Mouse (Mus musculus): Measurements from ENCODE around the gene Herpud1. TPM values are rescaled to one million over a fixed set of nuclear protein-coding genes. Genes with fewer than 3 reads are reported as not detected.

The Herpud1 gene
- polyA plus RNA-seq, 1 experiment from 2014 or later: 56.8 TPM

GRCm38 (mm10) chr8:94361774-94362431 lies 24.3 kb upstream of the Herpud1 start:
- no peak for ATAC-seq (ENCODE audit: low FRiP score)
- 85% methylated on average over 6 of the region's 6 CpGs for WGBS
- Histone ChIP-seq H3K27ac (no peak overlapping the region), H3K9ac (no peak overlapping the region), H3K4me3 (no peak overlapping the region), H3K4me1 (no peaks in the 10 kb centered on the region), H3K27me3 (no peaks in the 10 kb centered on the region), H3K9me3 (replicated peaks) (no peaks in the 10 kb centered on the region), H3K36me3 (no peaks in the 10 kb centered on the region), H3K4me2 (replicated peaks) (no peak overlapping the region)

GRCm38 (mm10) chr8:94362607-94363239 lies 23.5 kb upstream of the Herpud1 start:
- no peaks in the 10 kb centered on the region for H3K27me3 ChIP-seq
- H3K4me2 ChIP-seq (replicated peaks): no peak overlapping the region
- WGBS: 87% methylated on average over 7 of the region's 7 CpGs
- no peak overlapping the region for H3K4me3 ChIP-seq
- no peak for ATAC-seq (ENCODE audit: low FRiP score)
- no peak overlapping the region for H3K27ac ChIP-seq
- no peaks in the 10 kb centered on the region for H3K9me3 ChIP-seq (replicated peaks)
- no peaks in the 10 kb centered on the region for H3K36me3 ChIP-seq
- H3K4me1 ChIP-seq: no peaks in the 10 kb centered on the region
- no peak overlapping the region for H3K9ac ChIP-seq

- Histone ChIP-seq H3K4me1 (no peaks in the 10 kb centered on the region), H3K4me2 (replicated peaks) (no peak overlapping the region), H3K9me3 (replicated peaks) (no peaks in the 10 kb centered on the region), H3K27me3 (no peaks in the 10 kb centered on the region), H3K27ac (no peak overlapping the region), H3K36me3 (no peaks in the 10 kb centered on the region), H3K4me3 (no peak overlapping the region), H3K9ac (no peak overlapping the region)
- 58% methylated on average over 4 of the region's 4 CpGs for WGBS
- ATAC-seq (ENCODE audit: low FRiP score): no peak
These were observed 22.9 kb upstream of the Herpud1 start for GRCm38 (mm10) chr8:94363288-94363688.

- no peak overlapping the region for H3K4me2 ChIP-seq (replicated peaks)
- 82% methylated on average over 2 of the region's 2 CpGs for WGBS
- H3K4me1 ChIP-seq: no peaks in the 10 kb centered on the region
- no peak overlapping the region for H3K27ac ChIP-seq
- H3K36me3 ChIP-seq: no peaks in the 10 kb centered on the region
- H3K27me3 ChIP-seq: no peaks in the 10 kb centered on the region
- no peak overlapping the region for H3K9ac ChIP-seq
- H3K9me3 ChIP-seq (replicated peaks): no peaks in the 10 kb centered on the region
- no peak overlapping the region for H3K4me3 ChIP-seq
- no peak for ATAC-seq (ENCODE audit: low FRiP score)
These were observed 22.3 kb upstream of the Herpud1 start for GRCm38 (mm10) chr8:94363906-94364305.

GRCm38 (mm10) chr8:94364686-94365312 lies 21.4 kb upstream of the Herpud1 start:
- H3K4me2 ChIP-seq (replicated peaks): no peak overlapping the region
- 87% methylated on average over 6 of the region's 6 CpGs for WGBS
- ATAC-seq (ENCODE audit: low FRiP score): no peak

GRCm38 (mm10) chr8:94365410-94365981 lies 20.7 kb upstream of the Herpud1 start:
- no peak overlapping the region for H3K27ac ChIP-seq
- H3K27me3 ChIP-seq: no peaks in the 10 kb centered on the region
- no peaks in the 10 kb centered on the region for H3K9me3 ChIP-seq (replicated peaks)
- no peak overlapping the region for H3K9ac ChIP-seq
- WGBS: 85% methylated on average over 9 of the region's 9 CpGs
- no peak overlapping the region for H3K4me3 ChIP-seq
- no peak overlapping the region for H3K4me2 ChIP-seq (replicated peaks)
- no peaks in the 10 kb centered on the region for H3K36me3 ChIP-seq
- no peaks in the 10 kb centered on the region for H3K4me1 ChIP-seq
- no peak for ATAC-seq (ENCODE audit: low FRiP score)

More at GRCm38 (mm10) chr8:94364686-94365312, 21.4 kb upstream of the Herpud1 start:
- Histone ChIP-seq H3K4me1 (no peaks in the 10 kb centered on the region), H3K27me3 (no peaks in the 10 kb centered on the region), H3K9ac (no peak overlapping the region), H3K27ac (no peak overlapping the region), H3K4me3 (no peak overlapping the region), H3K36me3 (no peaks in the 10 kb centered on the region), H3K9me3 (replicated peaks) (no peaks in the 10 kb centered on the region)

GRCm38 (mm10) chr8:94370839-94371238 lies 15.4 kb upstream of the Herpud1 start:
- no peak overlapping the region for H3K27ac ChIP-seq
- no peaks in the 10 kb centered on the region for H3K4me1 ChIP-seq
- H3K36me3 ChIP-seq: no peaks in the 10 kb centered on the region
- H3K27me3 ChIP-seq: no peaks in the 10 kb centered on the region
- 78% methylated on average over 5 of the region's 5 CpGs for WGBS
- no peak overlapping the region for H3K9ac ChIP-seq
- H3K4me3 ChIP-seq: no peak overlapping the region
- no peak for ATAC-seq (ENCODE audit: low FRiP score)
- no peak overlapping the region for H3K4me2 ChIP-seq (replicated peaks)
- H3K9me3 ChIP-seq (replicated peaks): no peaks in the 10 kb centered on the region

- Histone ChIP-seq H3K4me3 (no peak overlapping the region), H3K9ac (no peak overlapping the region), H3K36me3 (no peaks in the 10 kb centered on the region), H3K27me3 (no peaks in the 10 kb centered on the region), H3K4me2 (replicated peaks) (no peak overlapping the region), H3K27ac (no peak overlapping the region), H3K9me3 (replicated peaks) (no peaks in the 10 kb centered on the region), H3K4me1 (no peaks in the 10 kb centered on the region)
- WGBS: 87% methylated on average over 6 of the region's 6 CpGs
- ATAC-seq (ENCODE audit: low FRiP score): no peak
These were observed 13.2 kb upstream of the Herpud1 start for GRCm38 (mm10) chr8:94372955-94373599.

- no peak overlapping the region for H3K4me2 ChIP-seq (replicated peaks)
- ATAC-seq (ENCODE audit: low FRiP score): no peak
- H3K36me3 ChIP-seq: no peaks in the 10 kb centered on the region
- H3K9ac ChIP-seq: no peak overlapping the region
- H3K4me1 ChIP-seq: no peaks in the 10 kb centered on the region
- WGBS: 69% methylated on average over 3 of the region's 3 CpGs
- H3K27ac ChIP-seq: no peak overlapping the region
- no peaks in the 10 kb centered on the region for H3K27me3 ChIP-seq
- H3K9me3 ChIP-seq (replicated peaks): no peaks in the 10 kb centered on the region
- H3K4me3 ChIP-seq: no peak overlapping the region
These were observed 10.7 kb upstream of the Herpud1 start for GRCm38 (mm10) chr8:94375551-94375991.

GRCm38 (mm10) chr8:94376176-94376575 lies 10.1 kb upstream of the Herpud1 start:
- no peak overlapping the region for H3K27ac ChIP-seq
- no peak overlapping the region for H3K4me2 ChIP-seq (replicated peaks)
- 90% methylated on average over 3 of the region's 3 CpGs for WGBS
- no peaks in the 10 kb centered on the region for H3K9me3 ChIP-seq (replicated peaks)
- H3K4me1 ChIP-seq: no peaks in the 10 kb centered on the region
- no peaks in the 10 kb centered on the region for H3K36me3 ChIP-seq
- no peak overlapping the region for H3K4me3 ChIP-seq
- H3K9ac ChIP-seq: no peak overlapping the region
- no peak for ATAC-seq (ENCODE audit: low FRiP score)
- no peaks in the 10 kb centered on the region for H3K27me3 ChIP-seq

- Histone ChIP-seq H3K4me1 (no peaks in the 10 kb centered on the region), H3K27me3 (no peaks in the 10 kb centered on the region), H3K4me3 (no peak overlapping the region), H3K9ac (no peak overlapping the region), H3K36me3 (no peaks in the 10 kb centered on the region), H3K4me2 (replicated peaks) (no peak overlapping the region), H3K9me3 (replicated peaks) (no peaks in the 10 kb centered on the region), H3K27ac (no peak overlapping the region)
- no peak for ATAC-seq (ENCODE audit: low FRiP score)
- 86% methylated on average over 2 of the region's 2 CpGs for WGBS
These were observed 9.7 kb upstream of the Herpud1 start for GRCm38 (mm10) chr8:94376580-94376979.

- Histone ChIP-seq H3K4me3 (no peak overlapping the region), H3K4me1 (no peaks in the 10 kb centered on the region), H3K4me2 (replicated peaks) (no peak overlapping the region), H3K9ac (no peak overlapping the region), H3K27me3 (no peaks in the 10 kb centered on the region), H3K36me3 (no peaks in the 10 kb centered on the region), H3K9me3 (replicated peaks) (no peaks in the 10 kb centered on the region), H3K27ac (no peak overlapping the region)
- no peak for ATAC-seq (ENCODE audit: low FRiP score)
- WGBS: 83% methylated on average over 4 of the region's 4 CpGs
These were observed 9.2 kb upstream of the Herpud1 start for GRCm38 (mm10) chr8:94377031-94377430.
